Mouse (Mus musculus): ENCODE results near the gene App.

Gene App

DNA sequence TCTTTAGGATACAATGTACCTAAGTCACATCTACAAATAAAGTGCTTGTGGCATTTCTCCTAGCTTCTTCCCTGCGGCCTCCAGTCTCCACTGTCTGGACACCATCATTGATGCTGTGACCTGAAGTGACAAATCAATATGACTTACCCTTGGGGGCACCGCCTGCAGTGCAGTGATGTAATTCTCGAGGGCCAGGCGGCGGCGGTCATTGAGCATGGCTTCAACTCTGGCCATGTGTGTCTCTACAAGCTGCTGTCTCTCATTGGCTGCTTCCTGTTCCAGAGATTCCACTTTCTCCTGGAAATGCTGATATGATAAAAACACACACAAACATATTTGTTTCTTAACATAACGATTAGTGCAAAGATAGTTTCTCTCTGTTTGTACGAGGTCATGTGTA is 148.9 kb downstream of the App start:
- in situ Hi-C loops (cut with MseI, MboI), result no loop called here

DNA sequence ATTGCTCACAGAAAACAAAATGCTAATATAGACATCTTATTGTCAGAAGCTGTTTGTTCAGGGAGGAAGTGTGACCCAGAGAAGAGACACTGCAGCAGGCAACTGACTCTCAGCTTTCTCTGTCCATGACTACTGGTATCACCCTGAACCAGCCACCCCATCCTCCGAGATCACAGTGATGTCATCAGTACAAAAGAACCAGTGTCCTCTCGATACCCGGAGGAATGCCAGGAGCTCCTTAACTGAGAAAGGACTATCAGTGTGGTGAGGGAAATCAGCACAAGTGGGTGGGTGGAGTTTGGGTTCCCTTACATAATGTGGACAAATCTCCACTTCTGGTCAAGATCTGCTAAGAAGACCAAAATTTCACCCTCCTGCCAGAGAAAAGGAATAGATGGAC is 150.5 kb downstream of the App start:
- in situ Hi-C loops (cut with MseI, MboI), result no loop called here

DNA sequence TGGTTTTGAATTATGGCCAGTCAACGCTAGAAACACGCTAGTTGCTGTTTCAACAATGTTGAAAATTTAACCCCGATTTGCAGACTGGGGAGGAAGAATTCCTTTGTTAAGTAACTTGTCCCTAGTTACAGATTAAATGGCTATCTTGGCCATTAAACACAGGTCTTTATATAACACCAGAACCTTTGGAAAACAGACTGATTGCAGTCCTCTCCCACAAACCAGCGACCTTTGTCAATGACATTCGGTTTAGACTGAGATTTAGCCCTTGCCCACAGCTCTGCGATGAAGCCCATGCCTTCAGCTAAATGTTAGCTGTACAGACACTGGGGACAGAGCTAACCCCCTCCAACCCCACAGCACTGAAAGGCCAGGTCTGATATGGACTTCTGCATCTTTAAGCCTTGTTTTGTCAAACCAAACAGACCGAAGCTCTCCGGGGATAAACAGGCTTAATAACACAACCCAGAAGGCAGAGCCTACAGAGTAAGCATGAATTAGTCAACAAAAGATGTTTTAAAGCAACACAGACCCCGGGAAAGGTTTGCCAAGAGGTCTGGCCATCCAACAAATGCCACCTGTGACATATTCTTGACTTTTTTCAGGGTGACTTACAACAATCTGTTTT is 152.8 kb downstream of the App start:
- in situ Hi-C loops (cut with MseI, MboI), result no loop called here

DNA sequence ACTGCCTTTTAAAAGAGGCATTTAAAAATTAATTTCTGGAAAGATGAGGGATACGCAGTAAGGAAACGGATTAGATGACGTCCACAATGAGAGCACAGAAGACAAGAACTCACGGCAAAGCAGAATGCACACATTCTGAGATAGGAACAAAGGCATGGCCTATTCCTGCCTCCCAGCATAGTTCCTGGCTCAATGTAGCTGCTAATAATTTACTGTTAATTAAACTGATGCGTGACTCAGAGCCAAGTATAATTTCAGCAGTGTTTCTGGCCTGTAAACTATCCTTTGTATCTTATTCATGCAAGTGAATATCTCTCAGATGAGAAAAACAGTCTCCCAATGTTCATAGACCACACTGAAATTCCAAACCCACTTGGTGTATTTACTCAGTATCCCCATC is 154.3 kb downstream of the App start:
- in situ Hi-C loops (cut with MseI, MboI), result no loop called here

DNA sequence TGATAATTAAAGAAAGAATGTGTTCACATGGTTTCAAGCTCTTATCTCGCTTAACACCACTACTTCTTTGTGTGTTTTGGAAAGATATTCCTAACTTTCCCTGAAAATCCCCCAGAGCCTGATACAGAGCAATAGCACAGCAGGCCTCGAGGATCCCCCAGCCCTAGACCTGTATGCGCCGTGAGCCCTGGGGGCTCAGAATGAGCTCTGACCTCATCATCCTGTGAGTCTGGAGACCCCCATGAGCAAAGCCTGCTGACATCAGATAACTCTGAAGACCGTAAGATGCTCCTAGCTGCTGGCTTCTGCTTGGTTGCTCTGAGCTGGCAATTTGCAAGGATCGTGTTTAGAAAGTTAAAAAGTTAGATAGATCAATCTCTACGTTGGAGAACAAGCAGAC is 155.7 kb downstream of the App start:
- in situ Hi-C loops (cut with MseI, MboI), result no loop called here

DNA sequence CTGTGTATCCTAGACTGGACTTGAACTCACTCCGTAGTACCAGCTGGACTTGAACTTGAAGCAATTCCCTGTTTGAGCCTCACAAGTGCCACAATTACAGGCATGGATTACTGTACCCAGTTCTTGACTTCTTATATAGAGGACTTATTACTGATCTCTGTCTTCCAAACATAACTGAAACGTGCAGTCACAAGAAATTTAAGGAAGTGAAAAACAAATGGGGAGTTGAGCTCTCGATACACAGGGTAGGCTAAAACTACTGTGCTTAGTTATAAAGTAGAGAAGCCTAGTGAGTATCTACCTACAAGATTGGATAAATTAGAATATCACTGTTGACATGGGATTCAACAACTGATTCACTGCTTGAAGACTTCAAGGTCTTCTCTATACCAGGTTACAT is 160.9 kb downstream of the App start:
- in situ Hi-C loops (cut with MseI, MboI), result no loop called here

DNA sequence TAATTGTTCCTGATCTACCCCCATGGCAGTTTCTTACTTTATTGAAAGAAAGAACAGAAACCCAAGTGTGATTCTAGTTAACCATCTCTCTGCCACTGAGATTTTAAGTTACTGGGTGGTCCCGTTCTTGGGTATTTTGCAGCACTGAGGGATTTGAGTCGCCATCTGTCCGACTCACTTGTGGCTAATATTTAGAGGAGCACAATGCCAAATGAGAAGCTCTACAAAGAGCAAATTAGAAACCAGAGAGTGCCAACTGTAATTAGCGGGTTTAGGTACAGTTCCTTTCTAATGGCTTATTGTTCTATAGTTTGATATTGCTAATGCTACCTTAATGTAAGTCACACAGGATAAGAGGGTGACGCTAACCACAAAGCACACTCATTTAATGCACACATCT is 161.4 kb downstream of the App start:
- in situ Hi-C loops (cut with MseI, MboI), result no loop called here

DNA sequence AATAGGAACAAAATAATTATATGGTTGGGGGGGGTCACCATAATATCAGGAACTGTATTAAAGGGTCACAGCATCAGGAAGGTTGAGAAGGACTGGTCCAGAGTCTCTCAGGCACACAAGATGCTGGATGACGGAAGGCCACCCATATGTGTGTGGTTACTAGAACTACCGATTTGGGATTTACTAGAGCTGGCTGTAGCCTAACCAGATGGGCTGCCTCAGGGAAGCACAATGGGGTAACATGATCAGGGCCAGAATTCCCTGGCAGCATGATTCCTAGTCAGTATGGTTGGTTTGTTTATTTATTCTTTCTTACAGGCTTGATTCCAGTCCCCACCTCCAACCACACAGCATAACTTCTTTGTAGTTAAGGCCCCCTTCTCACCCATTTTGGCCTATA is 162.9 kb downstream of the App start:
- in situ Hi-C loops (cut with MseI, MboI), result no loop called here

DNA sequence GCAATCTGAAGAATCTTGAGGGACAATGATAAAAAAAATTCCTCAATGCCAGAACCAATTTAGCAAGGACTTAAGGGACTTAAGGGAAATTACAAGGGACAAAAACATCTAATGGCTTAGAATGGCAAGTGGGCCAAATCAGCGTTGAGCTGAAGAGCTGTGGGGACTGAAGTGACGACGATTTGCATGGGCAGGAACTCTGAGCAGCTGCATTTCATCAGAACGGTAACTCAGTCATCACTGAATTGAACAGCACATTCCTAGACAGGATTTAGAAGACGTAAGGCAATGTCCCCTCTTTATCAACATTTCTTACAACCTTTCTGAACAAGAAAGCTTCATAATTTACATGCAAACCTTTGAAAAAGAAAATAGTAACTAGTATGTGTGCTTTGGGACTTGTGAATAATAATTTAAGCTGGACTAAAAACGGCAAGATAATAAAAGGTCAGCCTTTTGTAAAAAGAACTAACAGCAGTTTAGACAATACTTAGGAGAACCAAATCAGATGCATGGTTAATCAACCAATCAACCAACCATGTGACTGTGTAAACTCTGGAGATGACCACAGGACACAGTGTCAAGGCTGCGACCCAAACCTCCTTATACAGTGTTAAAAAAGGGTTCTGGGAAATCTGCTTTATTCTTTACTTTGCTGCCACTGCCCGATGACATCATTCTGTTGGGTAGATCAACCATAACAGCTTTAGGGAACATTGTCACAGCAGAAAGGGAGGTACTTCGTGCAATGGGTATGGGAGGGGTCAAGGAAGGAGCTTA is 164.5 kb downstream of the App start:
- in situ Hi-C loops (cut with MseI, MboI), result no loop called here

DNA sequence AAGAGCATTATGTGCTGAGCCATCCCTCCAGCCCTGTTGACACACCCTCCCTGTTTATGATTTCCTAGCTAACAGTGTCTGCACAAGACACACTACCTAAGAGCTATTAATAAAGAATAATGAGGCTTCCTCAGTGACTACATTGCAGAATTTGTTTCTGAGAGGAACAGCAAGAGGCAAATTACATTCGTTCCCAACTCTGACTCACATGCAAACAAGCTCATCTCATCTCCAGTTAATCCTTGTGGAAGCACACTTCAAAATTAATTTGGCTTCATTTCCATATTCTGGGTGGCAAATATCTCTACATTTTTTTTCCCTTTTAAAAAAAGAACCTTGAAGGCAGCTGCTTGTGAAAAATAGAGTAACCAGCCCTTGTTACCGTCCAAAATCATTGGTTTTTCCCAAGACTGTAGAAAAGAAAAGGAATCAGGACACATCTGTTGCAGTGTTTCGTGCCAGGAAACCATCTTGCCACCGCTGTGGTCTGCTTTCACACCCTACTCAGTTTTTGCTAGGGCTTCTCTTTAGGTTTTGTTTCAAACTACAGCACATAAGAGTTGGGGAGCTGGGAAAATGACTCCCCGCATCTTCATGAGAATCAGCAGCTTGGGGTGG is 171.5 kb downstream of the App start:
- in situ Hi-C loops (cut with MseI, MboI), result no loop called here

DNA sequence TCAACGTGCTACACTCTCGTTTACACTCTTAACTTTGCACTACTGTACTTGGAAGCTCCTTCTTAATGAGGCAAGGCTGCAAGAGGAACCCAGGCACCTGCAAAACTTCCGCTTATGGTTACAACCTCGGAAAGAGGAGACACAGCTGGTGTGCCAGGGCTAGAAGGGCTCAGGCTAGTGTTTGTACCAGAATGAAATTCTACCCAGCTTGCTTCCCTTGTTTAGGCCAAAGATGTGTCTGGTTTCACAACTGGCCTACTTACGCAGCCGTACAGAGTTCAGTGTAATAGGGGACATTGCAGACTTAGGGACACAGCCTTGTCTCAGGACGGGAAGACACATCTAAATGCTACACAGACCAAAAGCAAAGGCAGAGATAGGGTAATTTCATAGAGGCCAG is 173.3 kb downstream of the App start:
- in situ Hi-C loops (cut with MseI, MboI), result no loop called here

DNA sequence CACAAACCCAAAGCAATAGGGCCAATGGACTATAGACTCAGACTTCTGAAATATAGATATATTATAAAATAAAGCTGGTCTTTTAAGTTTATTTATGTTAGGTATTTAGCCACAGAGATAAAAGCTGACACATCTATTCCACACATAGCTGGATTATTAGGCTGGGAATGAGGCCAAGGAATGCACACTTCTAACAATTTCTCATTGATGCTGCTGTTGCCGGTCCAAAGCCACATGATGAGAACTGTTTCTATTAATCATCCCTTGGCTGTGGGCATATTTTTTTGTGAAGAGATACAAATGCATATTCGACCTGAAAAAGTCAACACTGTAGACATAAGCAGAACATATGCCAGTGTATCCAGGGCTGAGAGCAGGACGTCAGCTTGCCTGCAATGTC is 176.0 kb downstream of the App start:
- in situ Hi-C loops (cut with MseI, MboI), result no loop called here

DNA sequence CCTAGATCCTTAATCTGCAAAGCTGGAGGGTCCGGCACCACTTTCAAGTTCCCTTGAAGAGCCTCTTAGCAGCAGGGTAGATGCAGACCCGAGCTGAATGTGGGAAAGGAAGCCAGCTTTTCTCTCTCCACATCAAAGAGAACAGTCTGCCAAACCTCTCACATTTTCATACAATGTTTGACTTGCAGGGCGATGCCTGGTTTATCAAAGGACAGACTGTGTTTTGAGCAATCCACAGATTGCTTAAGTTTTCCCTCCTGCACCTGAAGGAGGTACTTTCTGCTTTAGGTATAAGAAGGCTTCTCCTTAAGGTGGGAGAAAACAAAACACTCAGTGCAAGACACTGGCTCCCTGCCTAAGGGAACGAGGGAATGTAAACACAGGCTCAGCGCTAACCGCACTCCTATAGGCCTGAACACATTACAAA is 178.1 kb downstream of the App start:
- in situ Hi-C loops (cut with MseI, MboI), result no loop called here

DNA sequence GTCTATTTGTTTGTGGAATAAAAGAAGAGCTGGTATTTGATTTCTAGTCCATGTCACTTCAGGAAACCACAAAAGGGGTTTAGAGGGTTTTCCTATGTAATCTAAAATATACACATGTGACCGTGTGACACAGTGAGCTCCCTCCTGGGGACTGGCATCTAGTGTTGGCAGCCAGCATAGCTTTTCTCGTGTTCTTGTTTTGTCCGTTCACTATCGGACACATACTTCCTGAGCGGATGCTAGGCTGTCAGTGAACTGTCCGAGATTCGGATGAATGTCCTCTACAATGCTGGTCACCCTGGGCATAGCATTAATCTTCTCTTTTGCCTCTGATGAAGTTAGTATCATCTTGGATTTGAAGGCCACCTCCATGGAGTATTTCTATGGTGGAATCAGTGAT is 180.7 kb downstream of the App start:
- in situ Hi-C loops (cut with MseI, MboI), result no loop called here

DNA sequence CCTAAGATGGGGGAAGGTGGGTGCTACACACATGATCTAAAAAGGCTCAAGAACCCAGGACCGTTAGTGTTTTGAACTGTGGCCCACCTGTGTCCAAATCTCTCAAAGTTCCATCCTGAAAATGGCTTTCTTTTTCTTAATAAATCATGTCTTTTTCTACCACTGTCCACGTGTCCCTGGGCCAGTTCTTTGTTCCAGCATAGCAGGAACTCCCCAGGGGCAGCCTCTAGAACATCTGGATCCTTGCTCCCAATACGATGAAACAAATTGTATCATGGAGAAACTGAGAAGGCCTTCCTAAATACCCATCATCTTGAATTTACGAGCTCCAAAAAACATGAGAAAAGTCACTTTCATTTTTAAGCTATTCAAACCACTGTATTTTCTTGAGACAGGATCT is 182.6 kb downstream of the App start:
- in situ Hi-C loops (cut with MseI, MboI), result no loop called here

DNA sequence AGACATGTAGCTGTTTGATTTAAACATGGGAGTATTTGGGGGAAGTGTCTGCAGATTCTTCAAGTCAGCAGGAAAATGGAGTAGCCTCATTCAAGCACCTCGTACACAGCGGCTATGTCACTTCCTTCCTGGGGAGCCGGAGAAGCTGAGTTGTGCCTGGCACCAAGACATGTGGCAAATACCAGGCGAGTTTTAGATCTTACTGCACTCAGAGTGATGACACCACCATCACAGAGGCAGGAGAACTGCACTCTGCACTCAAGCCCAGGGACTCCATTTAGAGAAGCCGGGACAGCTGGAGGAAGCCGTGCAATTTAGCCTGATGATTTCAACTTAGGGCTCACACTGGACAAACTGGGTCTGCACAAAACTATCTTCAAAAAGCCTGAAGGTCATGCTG is 183.6 kb downstream of the App start:
- in situ Hi-C loops (cut with MseI, MboI), result no loop called here

DNA sequence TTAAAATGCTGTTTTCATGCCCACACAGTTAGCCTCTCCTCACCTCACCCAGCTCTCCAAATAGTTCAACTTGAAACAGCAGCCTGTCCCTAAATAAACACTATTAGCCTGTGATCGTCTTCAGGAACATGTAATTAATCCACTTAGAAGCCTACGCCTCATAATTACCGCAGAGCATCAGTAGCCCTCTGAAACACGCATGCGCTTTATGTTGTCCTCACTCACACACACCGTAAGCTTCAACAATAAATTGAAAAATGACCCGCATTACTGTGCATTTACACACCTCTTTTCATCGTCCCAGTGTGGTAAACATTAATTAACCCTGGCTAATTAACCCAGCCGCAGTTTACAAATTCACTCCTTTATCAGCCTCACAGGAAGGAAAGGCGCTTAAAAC is 184.1 kb downstream of the App start:
- in situ Hi-C loops (cut with MseI, MboI), result no loop called here

DNA sequence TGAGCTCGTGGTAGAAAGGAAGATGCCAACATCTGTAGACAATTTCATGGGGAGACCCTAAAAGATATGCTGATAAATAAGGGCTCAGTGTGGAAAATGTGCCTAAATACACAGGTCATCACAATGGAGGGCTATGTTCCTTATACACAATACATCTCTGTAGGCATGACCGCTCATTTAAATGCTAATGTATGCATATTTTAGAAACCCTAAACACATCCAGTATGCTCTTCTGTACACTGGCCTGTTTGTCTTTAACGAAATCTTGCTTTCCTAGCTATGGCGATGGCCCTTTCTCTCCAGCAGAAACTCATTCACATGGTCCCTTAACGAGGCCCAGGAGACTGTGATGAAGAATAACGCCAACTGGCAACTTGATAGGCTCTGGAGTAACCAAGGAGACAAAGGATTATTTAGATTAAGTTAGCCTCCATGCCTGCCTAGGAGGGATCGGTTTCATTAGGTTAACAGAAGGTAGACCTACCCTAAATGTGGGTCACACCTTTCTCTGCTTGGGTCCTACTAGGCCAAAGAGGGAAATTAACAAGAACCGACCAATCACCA is 185.8 kb downstream of the App start:
- in situ Hi-C loops (cut with MseI, MboI), result no loop called here

DNA sequence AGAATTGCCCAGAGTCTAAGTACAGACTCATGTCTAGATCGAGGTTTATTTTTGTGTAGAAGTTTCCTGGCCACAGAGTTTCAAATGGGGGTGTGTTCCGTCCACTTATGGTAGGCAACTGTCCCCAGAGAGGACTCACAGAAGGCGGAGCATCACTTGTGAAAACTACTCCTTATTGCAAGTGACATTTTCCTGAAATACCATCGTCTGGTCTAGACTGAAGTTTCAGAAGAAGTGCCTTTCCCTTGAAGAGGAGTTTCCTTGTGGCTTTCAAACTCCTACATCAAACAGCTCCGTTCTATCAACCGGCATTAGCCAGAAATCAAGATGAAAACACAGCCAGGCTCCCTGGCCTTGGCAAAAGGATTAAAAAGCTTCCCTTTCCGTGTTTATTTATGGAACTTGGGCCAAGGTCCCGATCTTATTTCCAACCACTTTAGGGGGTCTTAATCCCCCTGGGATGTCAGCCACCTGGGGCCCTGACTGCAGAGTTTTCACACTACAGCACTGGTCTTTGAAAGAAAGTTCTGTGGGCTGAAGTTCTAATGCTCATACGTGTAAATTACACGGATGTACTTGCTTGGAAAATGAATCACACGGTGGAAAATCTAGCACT is 187.4 kb downstream of the App start:
- in situ Hi-C loops (cut with MseI, MboI), result no loop called here

DNA sequence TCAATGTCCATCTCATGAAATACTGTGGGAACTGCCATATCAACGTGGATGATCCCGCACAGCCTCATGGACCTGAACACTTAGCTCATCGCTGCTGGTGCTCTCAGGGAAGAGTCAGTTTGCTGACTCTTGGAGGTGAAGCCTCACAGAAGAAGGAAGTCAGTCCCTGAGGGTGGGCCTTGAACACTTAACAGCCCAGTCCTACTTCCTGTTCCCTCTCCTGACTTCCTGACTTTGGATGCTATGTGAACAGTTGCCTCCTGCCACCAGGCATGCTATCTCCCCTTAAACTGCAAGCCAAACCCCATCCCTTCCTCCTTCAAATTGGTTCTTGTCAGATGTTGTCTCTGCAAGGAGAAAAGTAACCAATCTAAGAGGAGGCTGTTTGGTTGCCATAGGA is 188.2 kb downstream of the App start:
- in situ Hi-C loops (cut with MseI, MboI), result no loop called here

DNA sequence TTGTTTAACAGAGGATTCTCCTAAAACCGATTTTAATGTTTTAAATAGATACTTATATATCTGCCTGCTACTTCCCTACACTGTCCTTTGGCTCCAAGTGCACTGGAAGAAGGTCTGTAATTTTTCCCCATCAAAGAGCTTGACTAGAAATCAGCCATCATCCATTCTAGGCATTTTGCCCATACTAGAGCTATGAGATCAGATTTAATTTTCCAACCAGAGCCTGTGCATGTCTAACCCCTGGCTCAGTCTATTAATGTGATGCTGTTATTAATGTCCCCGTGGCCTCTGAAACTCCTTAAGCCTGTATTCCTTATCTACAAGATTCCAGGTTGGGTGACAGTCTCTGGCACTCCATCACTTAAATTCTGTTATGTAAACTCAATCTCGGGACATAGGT is 190.1 kb downstream of the App start:
- in situ Hi-C loops (cut with MseI, MboI), result no loop called here

DNA sequence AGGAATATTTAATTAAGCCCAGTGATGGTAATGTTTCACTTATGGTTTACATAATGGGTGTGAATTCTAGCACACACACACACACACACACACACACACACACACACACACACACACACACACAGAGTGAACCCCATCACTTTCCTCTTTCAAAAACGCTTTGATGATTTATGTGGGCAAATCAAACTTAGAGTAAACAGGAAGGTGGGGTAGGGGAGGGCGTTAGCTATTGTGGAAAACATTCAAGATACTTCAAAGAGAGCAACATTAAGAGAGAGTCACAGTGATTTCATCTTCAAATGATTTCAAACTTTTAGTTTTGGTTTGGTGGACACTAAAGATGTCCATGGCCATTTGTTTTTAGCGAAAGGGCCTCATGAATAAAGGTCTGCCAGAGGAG is 191.0 kb downstream of the App start:
- in situ Hi-C loops (cut with MseI, MboI), result no loop called here

DNA sequence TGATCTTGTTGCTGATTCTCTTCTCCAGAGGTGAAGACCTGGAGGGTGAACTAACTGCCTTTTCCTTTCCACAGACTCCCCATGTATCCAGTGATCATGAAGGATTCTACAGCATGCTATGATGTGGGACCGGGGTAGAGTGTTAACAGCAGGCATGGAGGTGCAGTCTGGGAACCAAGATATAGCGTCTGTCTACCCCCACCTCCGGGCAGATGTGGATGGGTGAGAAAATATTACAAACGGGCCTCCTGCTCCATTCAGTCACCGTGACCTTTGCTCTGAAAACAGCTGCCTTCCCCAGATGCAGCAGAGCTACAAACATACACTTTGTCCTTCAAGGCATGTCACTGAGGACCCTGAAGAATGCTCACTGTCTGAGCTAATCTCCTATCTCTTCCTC is 195.0 kb downstream of the App start:
- in situ Hi-C loops (cut with MseI, MboI), result no loop called here
